Mouse (Mus musculus): ENCODE results near the gene Trpm3. TPM values are rescaled to one million over a fixed set of nuclear protein-coding genes. Genes with fewer than 3 reads are reported as not detected.

The Trpm3 gene
- polyA plus RNA-seq, 1 experiment from 2014 or later, result 6.4 TPM

DNA sequence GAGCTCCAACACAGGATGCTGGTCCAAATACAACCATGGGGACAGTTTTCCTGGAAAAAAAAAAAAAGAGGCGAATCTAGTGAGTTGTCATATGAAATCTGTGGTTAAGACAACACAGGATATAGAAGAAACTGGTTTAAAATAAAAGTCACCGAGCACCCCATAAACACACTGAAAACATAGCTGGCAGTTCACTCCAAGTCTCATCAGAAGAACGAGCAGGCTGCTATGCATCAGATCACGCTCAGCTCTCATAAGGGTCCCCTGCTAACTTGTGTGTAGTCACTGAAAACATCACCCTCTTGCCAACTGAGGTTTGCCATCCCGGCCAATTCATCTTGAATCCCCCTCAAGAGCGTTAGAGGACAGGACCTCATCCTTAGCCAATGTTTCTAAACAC, 476.5 kb downstream of the Trpm3 start:
- Histone ChIP-seq H3K36me3 (ENCODE audit: control insufficient read depth, insufficient read depth, low read length) (no peaks in the 10 kb centered on the region), H3K9ac (ENCODE audit: low read depth, low read length) (no peak overlapping the region), H3K4me3 (ENCODE audit: low read depth, low read length) (no peak overlapping the region), H3K4me1 (ENCODE audit: control insufficient read depth, insufficient read depth, low read length) (no peaks in the 10 kb centered on the region), H3K27me3 (replicated peaks; ENCODE audit: control insufficient read depth, insufficient read depth, low read length) (no peaks in the 10 kb centered on the region), H3K9me3 (ENCODE audit: control insufficient read depth, low read length) (peaks cover 10% of the 10 kb centered on the region; the same call in 1 of the 2 replicates), H3K4me2 (ENCODE audit: low read depth, low read length) (no peak overlapping the region), H3K27ac (replicated peaks; ENCODE audit: low read depth, low read length) (no peak overlapping the region)
- 84% methylated on average over 6 of the region's 6 CpGs for WGBS
- DNase-seq (ENCODE audit: low spot score), result no peak
- ATAC-seq (ENCODE audit: low read depth), result no peak

DNA sequence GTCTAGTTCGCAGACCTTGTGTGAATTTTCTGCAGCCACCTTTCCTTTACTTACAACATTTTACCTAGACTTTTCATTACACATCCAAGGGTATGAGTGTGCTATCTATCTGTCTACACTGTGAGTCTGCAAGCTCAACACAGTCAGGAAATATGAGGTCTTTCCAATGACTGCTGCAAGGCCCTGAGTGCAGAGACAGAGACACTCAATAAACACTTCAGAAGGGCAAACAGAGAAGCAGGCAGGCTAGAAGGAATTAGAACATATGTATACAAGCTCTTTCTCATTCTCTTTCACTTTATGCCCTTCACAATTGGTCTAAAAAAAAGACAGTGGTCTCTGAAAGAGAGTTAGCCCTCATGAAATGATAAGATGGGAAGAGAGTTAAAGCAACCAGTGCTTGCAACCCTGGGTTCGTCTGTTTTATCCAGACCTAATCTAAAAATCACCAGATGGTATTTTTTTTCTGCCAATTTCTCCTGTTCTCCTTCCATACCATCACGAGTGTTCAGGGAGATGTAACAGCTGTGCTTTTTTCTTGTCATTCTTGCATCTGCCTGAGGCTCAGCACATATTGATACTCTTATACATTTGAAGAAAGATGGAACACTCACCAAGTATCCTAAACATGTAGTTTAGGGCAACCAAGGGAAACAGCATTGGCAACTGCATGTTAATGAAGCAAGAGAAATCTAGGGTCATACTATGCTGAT, 486.1 kb downstream of the Trpm3 start:
- ATAC-seq (ENCODE audit: low read depth) (no peak), DNase-seq (ENCODE audit: low spot score) (no peak)
- Histone ChIP-seq H3K9ac (ENCODE audit: low read depth, low read length) (no peak overlapping the region), H3K4me1 (ENCODE audit: control insufficient read depth, insufficient read depth, low read length) (no peaks in the 10 kb centered on the region), H3K27ac (replicated peaks; ENCODE audit: low read depth, low read length) (no peak overlapping the region), H3K9me3 (ENCODE audit: control insufficient read depth, low read length) (no peaks in the 10 kb centered on the region), H3K4me3 (ENCODE audit: low read depth, low read length) (no peak overlapping the region), H3K36me3 (ENCODE audit: control insufficient read depth, insufficient read depth, low read length) (no peaks in the 10 kb centered on the region), H3K4me2 (ENCODE audit: low read depth, low read length) (no peak overlapping the region), H3K27me3 (replicated peaks; ENCODE audit: control insufficient read depth, insufficient read depth, low read length) (no peaks in the 10 kb centered on the region)
- WGBS, result 62% methylated on average over 3 of the region's 3 CpGs

DNA sequence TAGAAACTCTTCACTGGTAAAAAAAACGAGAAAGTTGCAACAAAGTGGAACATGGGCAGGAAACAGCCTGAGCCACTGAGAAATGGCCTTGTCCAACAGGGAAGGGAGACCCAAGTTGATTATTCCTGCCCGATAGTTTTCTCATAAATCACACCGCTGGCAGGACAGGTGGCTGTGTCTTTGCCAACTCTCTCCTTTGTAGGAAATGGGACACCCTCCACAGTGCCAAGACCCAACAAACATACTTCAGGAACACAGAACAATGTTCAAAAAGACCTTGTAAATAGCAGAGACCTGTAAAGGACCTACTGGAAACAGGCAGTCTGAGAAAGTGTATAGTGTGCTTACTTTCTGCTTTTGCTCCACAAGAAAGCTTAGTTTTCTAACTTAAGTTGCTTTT, 490.0 kb downstream of the Trpm3 start:
- H3K4me1 ChIP-seq (ENCODE audit: control insufficient read depth, insufficient read depth, low read length), result no peaks in the 10 kb centered on the region
- no peaks in the 10 kb centered on the region for H3K9me3 ChIP-seq (ENCODE audit: control insufficient read depth, low read length)
- no peak overlapping the region for H3K9ac ChIP-seq (ENCODE audit: low read depth, low read length)
- no peaks in the 10 kb centered on the region for H3K27me3 ChIP-seq (replicated peaks; ENCODE audit: control insufficient read depth, insufficient read depth, low read length)
- WGBS, result 86% methylated on average over 3 of the region's 3 CpGs
- H3K4me2 ChIP-seq (ENCODE audit: low read depth, low read length), result no peak overlapping the region
- ATAC-seq (ENCODE audit: low read depth) (no peak), DNase-seq (ENCODE audit: low spot score) (no peak)
- H3K27ac ChIP-seq (replicated peaks; ENCODE audit: low read depth, low read length), result no peak overlapping the region
- H3K4me3 ChIP-seq (ENCODE audit: low read depth, low read length), result no peak overlapping the region
- H3K36me3 ChIP-seq (ENCODE audit: control insufficient read depth, insufficient read depth, low read length), result no peaks in the 10 kb centered on the region

DNA sequence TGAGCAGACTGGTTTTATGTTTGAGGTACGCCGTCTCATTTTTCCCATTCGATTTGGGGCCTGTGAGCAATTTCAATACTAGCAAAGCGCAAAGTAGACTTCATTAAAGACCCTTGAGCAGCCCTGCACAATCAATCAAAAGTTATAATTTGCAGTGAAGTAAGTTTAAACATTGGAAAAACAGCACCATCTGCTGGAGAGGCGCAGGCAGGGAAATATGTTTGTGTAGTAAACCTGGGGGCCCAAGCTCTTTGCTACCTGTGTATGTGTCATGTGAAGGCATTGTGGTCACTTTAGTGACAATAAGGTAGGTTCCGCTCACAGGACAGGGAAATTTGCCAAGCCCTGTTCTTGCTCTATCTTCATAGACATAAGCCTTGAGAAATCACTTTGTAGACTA, 492.5 kb downstream of the Trpm3 start:
- H3K4me3 ChIP-seq (ENCODE audit: low read depth, low read length), result no peak overlapping the region
- no peaks in the 10 kb centered on the region for H3K4me1 ChIP-seq (ENCODE audit: control insufficient read depth, insufficient read depth, low read length)
- 54% methylated on average over 6 of the region's 6 CpGs for WGBS
- H3K4me2 ChIP-seq (ENCODE audit: low read depth, low read length), result no peak overlapping the region
- no peaks in the 10 kb centered on the region for H3K36me3 ChIP-seq (ENCODE audit: control insufficient read depth, insufficient read depth, low read length)
- no peaks in the 10 kb centered on the region for H3K9me3 ChIP-seq (ENCODE audit: control insufficient read depth, low read length)
- no peak for ATAC-seq (ENCODE audit: low read depth)
- DNase-seq (ENCODE audit: low spot score), result peak; percentile 58
- no peaks in the 10 kb centered on the region for H3K27me3 ChIP-seq (replicated peaks; ENCODE audit: control insufficient read depth, insufficient read depth, low read length)
- H3K27ac ChIP-seq (replicated peaks; ENCODE audit: low read depth, low read length), result no peak overlapping the region
- H3K9ac ChIP-seq (ENCODE audit: low read depth, low read length), result no peak overlapping the region

DNA sequence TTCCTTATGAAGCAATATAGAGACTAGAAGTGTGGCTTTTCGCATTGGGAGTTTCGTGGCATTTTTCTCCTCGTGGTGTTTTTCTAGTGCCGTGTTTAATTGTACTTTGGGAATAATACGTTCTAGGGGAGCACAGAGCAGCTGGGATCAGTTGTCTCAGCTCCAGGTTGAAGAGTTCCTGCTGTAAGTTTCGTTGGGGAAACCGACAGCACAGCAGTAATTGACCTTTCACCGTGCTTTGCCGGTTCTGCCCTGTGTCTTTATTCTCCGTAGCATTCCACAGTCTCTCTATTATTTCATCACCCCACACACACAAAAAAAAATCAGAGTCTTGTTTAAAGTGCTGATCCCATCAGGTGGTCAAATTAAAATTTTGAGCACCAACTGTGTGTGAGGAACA, 496.8 kb downstream of the Trpm3 start:
- no peaks in the 10 kb centered on the region for H3K4me1 ChIP-seq (ENCODE audit: control insufficient read depth, insufficient read depth, low read length)
- no peak for DNase-seq (ENCODE audit: low spot score)
- no peaks in the 10 kb centered on the region for H3K36me3 ChIP-seq (ENCODE audit: control insufficient read depth, insufficient read depth, low read length)
- H3K4me3 ChIP-seq (ENCODE audit: low read depth, low read length), result no peak overlapping the region
- ATAC-seq (ENCODE audit: low read depth), result no peak
- H3K27me3 ChIP-seq (replicated peaks; ENCODE audit: control insufficient read depth, insufficient read depth, low read length), result no peaks in the 10 kb centered on the region
- H3K4me2 ChIP-seq (ENCODE audit: low read depth, low read length), result no peak overlapping the region
- no peaks in the 10 kb centered on the region for H3K9me3 ChIP-seq (ENCODE audit: control insufficient read depth, low read length)
- no peak overlapping the region for H3K27ac ChIP-seq (replicated peaks; ENCODE audit: low read depth, low read length)
- WGBS, result 20% methylated on average over 10 of the region's 10 CpGs
- H3K9ac ChIP-seq (ENCODE audit: low read depth, low read length), result no peak overlapping the region

DNA sequence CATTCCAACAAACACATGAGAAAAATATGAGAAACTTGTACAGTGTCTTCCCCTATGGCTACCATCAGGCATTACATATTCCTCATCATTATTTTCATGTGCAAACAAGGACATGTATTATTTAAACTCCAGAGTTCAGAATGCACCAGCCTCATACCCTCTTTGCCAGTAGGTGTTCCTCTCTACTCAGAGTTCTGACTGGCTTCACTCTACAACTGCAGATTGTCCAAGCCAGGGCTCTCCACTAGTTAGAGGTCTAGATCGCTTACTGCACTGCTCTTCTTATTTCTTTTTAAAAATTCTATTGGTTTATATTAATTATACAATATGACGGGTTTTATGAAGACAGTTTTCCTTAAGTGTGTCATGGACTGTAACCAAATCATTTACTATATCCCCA, 498.9 kb downstream of the Trpm3 start:
- Histone ChIP-seq H3K27me3 (replicated peaks; ENCODE audit: control insufficient read depth, insufficient read depth, low read length) (no peaks in the 10 kb centered on the region), H3K9ac (ENCODE audit: low read depth, low read length) (no peak overlapping the region), H3K4me1 (ENCODE audit: control insufficient read depth, insufficient read depth, low read length) (no peaks in the 10 kb centered on the region), H3K4me2 (ENCODE audit: low read depth, low read length) (no peak overlapping the region), H3K27ac (replicated peaks; ENCODE audit: low read depth, low read length) (no peak overlapping the region), H3K9me3 (ENCODE audit: control insufficient read depth, low read length) (no peaks in the 10 kb centered on the region), H3K4me3 (ENCODE audit: low read depth, low read length) (no peak overlapping the region), H3K36me3 (ENCODE audit: control insufficient read depth, insufficient read depth, low read length) (no peaks in the 10 kb centered on the region)
- 93% methylated on average over 2 of the region's 2 CpGs for WGBS
- no peak for DNase-seq (ENCODE audit: low spot score)
- ATAC-seq (ENCODE audit: low read depth), result no peak

DNA sequence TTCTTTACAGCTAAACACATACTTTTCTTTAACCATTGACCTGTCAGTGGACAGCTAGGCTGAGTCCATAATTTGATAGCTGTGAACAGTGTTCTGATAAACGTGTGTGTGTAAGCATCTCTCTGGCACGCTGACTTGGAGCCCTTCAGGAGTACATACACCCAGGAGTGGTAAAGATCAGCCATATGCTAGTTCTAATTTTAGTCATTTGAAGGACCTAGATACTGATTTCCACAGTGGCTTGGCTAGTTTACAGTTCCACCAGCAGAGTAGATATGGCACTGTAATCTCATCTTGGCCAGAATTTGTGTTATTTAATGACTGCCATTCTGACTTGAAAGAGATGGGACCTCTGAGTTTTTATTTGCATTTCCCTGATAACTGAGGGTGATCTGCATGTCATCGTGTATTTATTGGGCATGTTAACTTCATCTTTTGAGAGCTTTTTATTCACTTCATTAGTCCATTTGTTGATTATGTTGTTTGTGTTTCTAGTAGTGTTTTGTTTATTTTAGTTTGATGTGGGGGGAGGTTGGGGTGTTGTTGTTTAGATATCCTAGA, 499.6 kb downstream of the Trpm3 start:
- Histone ChIP-seq H3K9ac (ENCODE audit: low read depth, low read length) (no peak overlapping the region), H3K27me3 (replicated peaks; ENCODE audit: control insufficient read depth, insufficient read depth, low read length) (no peaks in the 10 kb centered on the region), H3K36me3 (ENCODE audit: control insufficient read depth, insufficient read depth, low read length) (no peaks in the 10 kb centered on the region), H3K9me3 (ENCODE audit: control insufficient read depth, low read length) (no peaks in the 10 kb centered on the region), H3K4me3 (ENCODE audit: low read depth, low read length) (no peak overlapping the region), H3K27ac (replicated peaks; ENCODE audit: low read depth, low read length) (no peak overlapping the region), H3K4me2 (ENCODE audit: low read depth, low read length) (no peak overlapping the region), H3K4me1 (ENCODE audit: control insufficient read depth, insufficient read depth, low read length) (no peaks in the 10 kb centered on the region)
- no peak for DNase-seq (ENCODE audit: low spot score)
- no peak for ATAC-seq (ENCODE audit: low read depth)
- 76% methylated on average over 3 of the region's 3 CpGs for WGBS

DNA sequence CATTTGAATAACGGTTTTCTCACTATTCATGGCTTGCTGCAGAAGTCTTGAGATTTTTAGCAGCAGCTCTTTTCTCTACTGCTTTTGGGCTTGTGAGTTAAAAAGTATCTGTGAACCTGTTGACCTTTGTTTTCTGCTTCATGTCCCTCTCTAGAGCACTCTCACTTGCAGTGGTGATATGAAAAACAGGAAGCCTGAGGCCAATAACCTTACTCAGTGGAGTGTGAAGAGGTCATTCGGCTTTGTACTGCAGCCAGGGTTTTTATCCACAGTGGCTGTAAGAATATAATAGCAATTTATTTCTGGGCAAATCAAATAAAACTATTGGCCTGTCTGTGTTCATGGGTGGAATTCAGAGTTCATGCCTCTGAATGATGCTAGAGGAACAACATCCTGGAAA, 503.3 kb downstream of the Trpm3 start:
- Histone ChIP-seq H3K4me3 (ENCODE audit: low read depth, low read length) (no peak overlapping the region), H3K27me3 (replicated peaks; ENCODE audit: control insufficient read depth, insufficient read depth, low read length) (no peaks in the 10 kb centered on the region), H3K4me2 (ENCODE audit: low read depth, low read length) (no peak overlapping the region), H3K4me1 (ENCODE audit: control insufficient read depth, insufficient read depth, low read length) (no peaks in the 10 kb centered on the region), H3K36me3 (ENCODE audit: control insufficient read depth, insufficient read depth, low read length) (no peaks in the 10 kb centered on the region), H3K27ac (replicated peaks; ENCODE audit: low read depth, low read length) (no peak overlapping the region), H3K9ac (ENCODE audit: low read depth, low read length) (no peak overlapping the region), H3K9me3 (ENCODE audit: control insufficient read depth, low read length) (no peaks in the 10 kb centered on the region)
- WGBS, result 32% methylated on average over 2 of the region's 2 CpGs
- ATAC-seq (ENCODE audit: low read depth) (no peak), DNase-seq (ENCODE audit: low spot score) (peak; percentile 12)
